Mouse (Mus musculus): ENCODE results near the gene Slc39a9. TPM values are rescaled to one million over a fixed set of nuclear protein-coding genes. Genes with fewer than 3 reads are reported as not detected.

The Slc39a9 gene
- total RNA-seq, 2 experiments from 2014 or later = 36.6 to 40.8 TPM

DNA sequence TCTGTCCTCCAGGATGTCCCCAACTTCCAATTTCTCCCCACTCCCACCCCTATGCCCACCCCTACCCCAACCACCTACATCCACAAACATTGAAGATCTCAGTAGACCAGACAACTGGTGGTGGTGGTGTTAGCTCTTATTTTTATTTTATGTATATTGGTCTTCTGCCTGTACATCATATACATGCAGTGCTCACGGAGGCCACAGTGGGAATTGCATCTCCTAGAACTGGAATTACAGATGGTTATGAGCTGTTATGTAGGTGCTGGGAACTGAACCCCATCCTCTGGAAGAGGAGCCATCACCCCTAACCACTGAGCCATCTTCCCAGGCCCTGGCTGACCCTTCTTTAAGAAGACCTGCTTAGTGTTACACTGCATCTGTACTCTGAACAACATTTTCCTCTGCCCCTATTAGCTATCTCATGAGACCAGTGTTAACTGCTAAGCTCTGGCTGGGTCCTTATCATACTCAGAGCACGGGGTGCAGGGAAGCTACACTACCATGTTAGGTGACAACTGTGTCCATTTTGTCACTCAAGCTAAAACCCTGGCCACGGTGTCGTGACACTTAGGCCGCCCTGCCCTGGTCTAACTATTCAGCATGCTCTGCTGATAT lies 55.0 kb downstream of the Slc39a9 start:
- DNase-seq (ENCODE audit: extremely low spot score in 1 of 2, low spot score in 2 of 2) = no peak
- intact Hi-C loops (cut with DNase I) = no loop called here
- peak; percentile 7 for TF ChIP-seq CTCF (IDR thresholded peaks at IDR 0.05)
- Histone ChIP-seq H3K4me3 (no peak overlapping the region), H3K27ac (no peak overlapping the region)

DNA sequence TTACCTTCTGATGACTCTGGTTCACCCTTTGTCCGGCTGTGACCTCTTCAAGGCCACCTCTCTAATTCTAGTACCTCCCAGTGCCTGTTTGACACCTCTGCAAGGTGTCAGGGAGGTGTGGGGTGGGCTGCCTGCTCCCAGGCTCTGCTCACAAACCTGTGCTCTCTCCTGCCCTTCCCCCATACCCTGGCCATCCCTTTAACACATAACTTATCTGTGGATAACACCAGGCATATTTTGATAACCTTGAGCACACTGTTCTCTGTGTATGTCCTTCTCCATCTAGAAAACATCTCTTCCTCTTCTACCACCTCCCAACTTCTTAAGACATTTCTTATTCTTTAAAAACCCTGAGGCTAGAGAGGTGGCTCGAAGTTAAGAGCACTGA lies 55.5 kb downstream of the Slc39a9 start:
- intact Hi-C loops (cut with DNase I) = no loop called here
- TF ChIP-seq CTCF (IDR thresholded peaks at IDR 0.05) = no peak
- no peak for DNase-seq (ENCODE audit: extremely low spot score in 1 of 2, low spot score in 2 of 2)
- H3K27ac ChIP-seq = no peak overlapping the region
- H3K4me3 ChIP-seq = no peak overlapping the region

DNA sequence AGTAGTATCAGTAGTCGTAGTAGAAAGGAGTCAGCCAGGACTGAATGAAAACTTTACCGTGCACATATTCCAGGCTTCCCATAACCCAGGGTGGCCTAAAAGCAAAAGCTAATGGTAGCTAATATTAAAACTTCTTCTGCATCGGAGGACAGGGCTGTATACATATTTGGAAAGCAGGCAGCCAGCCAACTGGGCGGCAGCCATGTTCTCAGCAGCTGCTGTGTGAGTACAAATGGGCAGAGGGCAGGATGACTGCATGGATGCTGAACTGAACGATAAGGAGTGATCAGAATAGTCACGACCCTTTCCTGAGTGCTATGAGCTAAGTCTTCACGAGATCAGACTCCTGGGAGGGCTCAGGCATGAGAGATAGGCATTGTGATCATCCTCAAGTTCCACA lies 57.6 kb downstream of the Slc39a9 start:
- DNase-seq (ENCODE audit: extremely low spot score in 1 of 2, low spot score in 2 of 2) = no peak

DNA sequence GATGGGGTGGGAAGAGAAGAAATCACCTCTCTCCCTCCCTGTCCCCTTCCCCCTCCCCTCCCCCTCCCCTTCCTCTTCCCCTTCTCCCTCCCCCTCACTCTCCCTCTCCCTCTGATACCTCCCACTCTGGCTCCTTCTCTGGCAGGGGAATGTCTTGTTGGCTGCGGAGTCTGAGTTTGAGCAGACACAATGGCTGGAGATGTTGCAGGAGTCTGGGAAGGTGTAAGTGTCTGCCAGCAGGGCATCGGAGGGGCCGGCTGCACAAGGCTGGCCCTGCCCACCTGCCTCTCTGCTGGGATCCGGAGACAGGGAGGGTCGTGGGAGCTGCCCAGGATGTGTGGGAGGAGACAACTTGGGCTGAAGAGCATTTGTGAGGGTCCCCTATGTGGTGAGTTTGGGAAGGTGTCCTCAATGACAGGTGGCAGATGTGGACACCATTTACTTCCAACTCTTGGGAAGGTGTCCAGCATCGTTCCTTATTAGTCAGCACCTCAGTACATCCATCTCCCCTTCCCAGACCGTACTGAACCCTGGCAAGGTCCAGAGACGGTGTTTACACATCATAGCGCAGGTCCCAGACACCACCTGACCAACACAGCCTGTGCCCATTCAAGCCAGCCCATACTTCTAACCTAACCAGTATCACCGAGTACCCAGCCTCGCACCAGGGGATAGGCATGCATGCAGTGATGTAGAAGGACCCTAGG lies 62.7 kb downstream of the Slc39a9 start:
- no peak for TF ChIP-seq CTCF (IDR thresholded peaks at IDR 0.05)
- no peak for DNase-seq (ENCODE audit: extremely low spot score in 1 of 2, low spot score in 2 of 2)
- Histone ChIP-seq H3K4me3 (no peak overlapping the region), H3K27ac (no peak overlapping the region)
- intact Hi-C loops (cut with DNase I) = no loop called here

More for the DNA sequence above, 57.6 kb downstream of the Slc39a9 start:
- Histone ChIP-seq H3K4me3 (no peak overlapping the region), H3K27ac (no peak overlapping the region)
- TF ChIP-seq CTCF (IDR thresholded peaks at IDR 0.05) = no peak
- intact Hi-C loops (cut with DNase I) = no loop called here

DNA sequence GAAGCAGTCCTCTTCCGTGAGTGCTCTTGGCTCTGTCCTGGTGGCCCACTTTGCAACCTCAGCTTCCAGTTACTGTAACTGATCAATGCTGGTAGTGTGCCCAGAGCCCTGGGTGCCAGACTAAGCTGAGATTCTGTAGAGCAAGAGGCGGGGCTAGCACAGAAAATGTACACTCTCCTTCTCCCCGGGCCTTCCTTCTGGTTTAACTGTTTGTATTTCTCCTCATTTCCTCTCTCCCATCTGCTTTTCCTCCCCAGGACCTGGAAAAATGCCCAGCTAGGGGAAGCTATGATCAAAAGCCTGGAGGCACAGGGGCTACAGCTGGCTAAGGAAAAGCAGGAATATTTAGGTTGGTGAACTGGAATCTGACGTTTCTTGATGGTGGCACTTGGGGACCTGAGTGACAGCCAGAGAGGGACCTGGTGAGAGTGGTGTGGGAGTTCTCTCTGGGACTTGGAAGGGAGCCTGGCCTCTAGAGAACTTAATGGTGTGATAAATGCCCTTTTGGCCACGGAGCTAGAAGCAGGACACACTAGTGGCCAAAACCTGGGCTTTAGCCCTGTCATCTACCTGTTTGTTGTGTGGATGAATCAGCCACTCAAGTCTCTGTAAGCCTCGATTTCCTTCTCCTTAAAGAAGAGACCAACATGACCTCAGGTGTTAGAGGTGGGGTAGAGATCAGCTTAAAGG lies 63.4 kb downstream of the Slc39a9 start:
- no peak for DNase-seq (ENCODE audit: extremely low spot score in 1 of 2, low spot score in 2 of 2)
- intact Hi-C loops (cut with DNase I) = no loop called here
- Histone ChIP-seq H3K4me3 (no peak overlapping the region), H3K27ac (no peak overlapping the region)
- TF ChIP-seq CTCF (IDR thresholded peaks at IDR 0.05) = no peak

DNA sequence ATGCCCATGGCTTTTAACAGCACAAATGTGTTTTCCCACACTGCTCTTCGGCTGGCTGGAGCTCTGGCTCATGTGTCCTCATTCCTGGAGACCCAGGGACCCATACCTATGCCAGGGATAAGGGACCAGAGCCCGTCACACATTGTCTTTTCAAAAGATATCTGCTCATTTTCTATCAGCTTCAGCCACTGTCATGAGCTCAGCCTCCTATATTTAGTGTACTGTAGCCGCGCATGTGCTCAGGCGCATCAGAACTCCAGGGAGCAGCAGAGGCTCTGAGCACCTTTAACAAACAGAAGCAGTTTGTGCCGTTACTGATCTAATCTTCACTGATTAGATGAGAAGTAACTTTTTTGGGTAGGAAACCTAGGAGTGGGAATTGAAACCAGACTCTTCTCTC lies 72.2 kb downstream of the Slc39a9 start:
- TF ChIP-seq CTCF (IDR thresholded peaks at IDR 0.05) = no peak
- intact Hi-C loops (cut with DNase I) = no loop called here
- DNase-seq (ENCODE audit: extremely low spot score in 1 of 2, low spot score in 2 of 2) = no peak

DNA sequence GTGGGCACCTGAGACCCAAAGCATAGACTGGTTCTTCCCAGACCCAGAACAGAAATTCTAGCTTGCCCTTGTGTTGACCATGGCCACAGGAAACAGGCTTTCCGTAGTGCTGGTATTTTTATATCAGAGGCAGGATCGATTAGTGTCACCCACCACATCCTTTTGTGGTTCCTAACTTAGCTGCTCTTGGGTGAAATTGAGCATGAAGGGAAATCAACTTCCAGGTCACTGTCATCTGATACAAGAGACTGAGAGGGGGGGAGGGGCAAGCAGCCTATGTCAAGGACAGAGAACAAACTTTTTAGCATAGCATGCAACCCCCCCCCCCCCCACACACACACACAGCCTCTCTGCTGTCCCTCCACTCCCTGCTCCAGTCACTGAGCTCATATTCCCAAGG lies 75.5 kb downstream of the Slc39a9 start:
- DNase-seq (ENCODE audit: extremely low spot score in 1 of 2, low spot score in 2 of 2) = no peak
- no peak overlapping the region for H3K4me3 ChIP-seq
- intact Hi-C loops (cut with DNase I) = no loop called here
- TF ChIP-seq CTCF (IDR thresholded peaks at IDR 0.05) = no peak
- no peak overlapping the region for H3K27ac ChIP-seq

More for the DNA sequence above, 72.2 kb downstream of the Slc39a9 start:
- H3K27ac ChIP-seq = no peak overlapping the region
- no peak overlapping the region for H3K4me3 ChIP-seq

DNA sequence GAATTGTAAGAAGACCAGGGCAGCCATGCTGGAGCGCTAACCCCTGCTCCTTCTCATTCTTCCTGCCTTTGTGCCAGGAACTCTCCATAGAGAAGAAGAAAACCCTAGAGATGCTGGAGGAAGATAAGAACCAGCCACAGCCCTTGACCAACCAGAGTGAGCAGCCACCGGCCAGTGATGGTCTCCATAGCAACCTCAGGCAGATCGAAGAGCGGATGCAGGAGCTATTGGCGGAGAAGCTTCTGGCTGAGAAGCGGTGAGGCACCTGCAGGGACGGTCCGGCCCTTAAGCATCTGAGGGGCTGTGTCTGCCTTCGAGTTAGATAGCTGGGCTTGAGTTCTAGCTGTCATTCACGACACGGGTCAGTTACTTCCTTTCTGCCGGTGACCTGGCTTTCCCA lies 76.8 kb downstream of the Slc39a9 start:
- no peak overlapping the region for H3K27ac ChIP-seq
- intact Hi-C loops (cut with DNase I) = no loop called here

DNA sequence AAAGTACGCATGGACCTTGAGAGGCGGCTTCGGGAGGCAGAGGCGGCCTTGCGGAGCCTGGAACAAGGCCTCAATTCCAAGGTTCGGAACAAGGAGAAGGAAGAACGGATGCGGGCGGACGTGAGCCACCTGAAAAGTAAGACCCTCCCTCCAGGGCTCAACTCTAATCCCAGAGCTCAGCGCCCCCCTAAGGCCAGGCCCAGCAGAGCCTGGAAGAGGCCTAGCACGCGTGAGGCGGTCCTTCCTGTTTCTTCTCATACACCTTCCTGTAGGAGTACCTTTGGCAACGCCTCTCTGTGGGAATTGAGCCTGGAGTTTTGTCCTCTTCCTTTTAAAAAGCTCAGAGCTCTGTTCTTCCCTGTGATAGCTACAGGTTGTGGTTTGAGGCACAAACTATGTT lies 77.8 kb downstream of the Slc39a9 start:
- no peak overlapping the region for H3K27ac ChIP-seq
- H3K4me3 ChIP-seq = no peak overlapping the region
- intact Hi-C loops (cut with DNase I) = no loop called here
- DNase-seq (ENCODE audit: extremely low spot score in 1 of 2, low spot score in 2 of 2) = no peak
- no peak for TF ChIP-seq CTCF (IDR thresholded peaks at IDR 0.05)

More for the DNA sequence above, 76.8 kb downstream of the Slc39a9 start:
- TF ChIP-seq CTCF (IDR thresholded peaks at IDR 0.05) = no peak
- no peak for DNase-seq (ENCODE audit: extremely low spot score in 1 of 2, low spot score in 2 of 2)
- H3K4me3 ChIP-seq = no peak overlapping the region

DNA sequence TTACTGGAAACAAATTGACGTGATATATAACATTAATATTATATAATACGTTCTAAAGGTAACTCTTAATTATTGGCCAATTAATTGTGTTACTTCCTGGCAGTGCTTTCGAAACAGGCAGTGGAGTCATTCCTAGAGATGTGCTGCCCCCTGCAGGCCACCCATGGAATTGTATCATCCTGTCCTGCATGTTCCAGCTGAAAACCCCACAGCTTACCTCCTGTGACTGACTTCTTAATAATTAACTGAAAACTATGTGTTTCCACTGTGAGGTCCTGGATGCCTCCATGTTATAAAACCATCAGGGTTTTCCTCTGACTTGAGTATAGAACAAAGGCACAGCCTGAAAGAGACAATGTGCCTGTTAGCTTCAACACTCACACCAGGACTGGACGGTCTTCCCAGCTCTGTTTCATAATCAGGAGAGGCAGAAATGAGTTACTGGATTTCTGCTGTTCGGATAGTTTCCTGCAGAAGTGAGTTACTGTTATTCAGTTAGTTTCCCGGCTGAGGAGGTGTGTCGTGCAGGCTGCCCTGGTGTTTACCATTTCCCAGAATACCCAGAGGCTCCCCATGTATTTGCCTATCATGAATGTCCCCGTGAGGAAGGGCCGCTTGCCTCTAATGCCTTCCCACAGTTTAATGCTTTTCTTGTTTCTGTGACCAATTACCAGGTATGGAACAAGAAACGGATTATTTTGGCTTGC lies 81.3 kb downstream of the Slc39a9 start:
- Histone ChIP-seq H3K4me3 (no peak overlapping the region), H3K27ac (no peak overlapping the region)
- intact Hi-C loops (cut with DNase I) = loop anchor here (1.0 to 2.0 kb wide), 2 partner anchors 44 to 570 kb away; no protein-coding TSS in a partner anchor
- DNase-seq (ENCODE audit: extremely low spot score in 1 of 2, low spot score in 2 of 2) = peak; percentile 79 to 86
- peak; percentile 97 for TF ChIP-seq CTCF (IDR thresholded peaks at IDR 0.05)

DNA sequence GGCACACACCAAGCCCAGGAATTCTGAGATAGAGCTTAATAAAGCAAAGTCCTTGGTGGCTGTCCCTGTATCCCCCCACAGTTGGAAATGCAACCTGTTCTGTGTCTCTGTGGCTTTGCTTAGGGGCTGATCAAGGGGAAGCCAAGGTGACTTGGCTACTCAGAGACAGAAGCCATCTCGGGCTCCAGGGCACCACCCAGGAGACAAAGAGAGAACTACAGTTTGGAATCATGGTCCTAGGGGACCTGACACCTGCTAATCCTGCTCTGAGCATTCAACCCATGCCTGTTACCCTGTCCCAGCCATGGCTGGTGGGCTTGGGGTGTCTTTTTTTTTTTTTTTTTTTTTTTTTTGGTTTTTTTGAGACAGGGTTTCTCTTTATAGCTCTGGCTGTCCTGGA lies 84.5 kb downstream of the Slc39a9 start:
- no peak overlapping the region for H3K27ac ChIP-seq
- no peak overlapping the region for H3K4me3 ChIP-seq
- DNase-seq (ENCODE audit: extremely low spot score in 1 of 2, low spot score in 2 of 2) = no peak
- TF ChIP-seq CTCF (IDR thresholded peaks at IDR 0.05) = no peak; the same call in 1 of the 2 replicates
- intact Hi-C loops (cut with DNase I) = no loop called here

DNA sequence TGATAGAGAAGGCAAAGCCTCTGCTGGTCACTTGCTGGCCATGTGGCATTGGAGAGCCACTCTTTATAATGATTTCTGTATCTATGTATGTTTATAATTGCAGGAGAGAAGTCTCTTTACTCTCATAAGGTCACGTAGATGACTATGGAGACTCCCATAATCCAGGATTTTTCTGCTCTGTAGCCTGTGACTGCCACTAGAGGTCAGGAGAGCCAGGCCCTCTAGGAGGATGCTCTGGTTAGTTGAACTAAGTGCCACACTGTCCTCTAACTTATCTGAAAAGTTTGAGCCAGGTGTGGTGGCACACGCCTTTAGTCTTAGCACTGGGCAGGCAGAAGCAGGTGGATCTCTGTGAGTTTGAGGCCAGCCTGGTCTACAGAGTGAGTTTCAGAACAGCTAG lies 85.1 kb downstream of the Slc39a9 start:
- peak; percentile 47 for TF ChIP-seq CTCF (IDR thresholded peaks at IDR 0.05)
- no peak overlapping the region for H3K4me3 ChIP-seq
- DNase-seq (ENCODE audit: extremely low spot score in 1 of 2, low spot score in 2 of 2) = no peak
- no peak overlapping the region for H3K27ac ChIP-seq
- intact Hi-C loops (cut with DNase I) = no loop called here
